Mouse (Mus musculus) heart, embryonic 16.5 days (tissue): Measurements from ENCODE around the gene Tmem121b. TPM values are rescaled to one million over a fixed set of nuclear protein-coding genes. Genes with fewer than 3 reads are reported as not detected.

Experiments
- ATAC-seq: fragments of 200-750 bp; cut with Nextera tagmentation; replicated peaks from 2 replicates; pipeline ENCODE4 v1.8.0; 2017; ENCODE audit warnings: moderate number of reproducible peaks; ENCODE audit not compliant: insufficient read depth, low FRiP score; ENCODE audit errors: extremely low read depth
- H3K27ac ChIP-seq: fragments of 300-500 bp; sonication (generic); 2 replicates; pipeline ENCODE4 v1.5.1; 2014; ENCODE audit warnings: mild to moderate bottlenecking, low read length, control low read depth, moderate library complexity
- H3K27me3 ChIP-seq: fragments of 300-500 bp; sonication (generic); 2 replicates; pipeline ENCODE4 v1.6.1; 2014; ENCODE audit warnings: low read length, mixed read lengths; ENCODE audit not compliant: control insufficient read depth, insufficient read depth
- H3K36me3 ChIP-seq: fragments of 300-500 bp; sonication (generic); 2 replicates; pipeline ENCODE4 v1.6.1; 2014; ENCODE audit not compliant: control insufficient read depth, insufficient read depth
- H3K4me1 ChIP-seq: fragments of 300-500 bp; sonication (generic); 2 replicates; pipeline ENCODE4 v1.6.1; 2014; ENCODE audit warnings: low read length, mixed read lengths; ENCODE audit not compliant: control insufficient read depth, insufficient read depth
- H3K4me2 ChIP-seq: fragments of 300-500 bp; sonication (generic); 2 replicates; pipeline ENCODE4 v1.6.1; 2014; ENCODE audit warnings: low read depth, mild to moderate bottlenecking, control low read depth, low read length
- H3K4me3 ChIP-seq: fragments of 300-500 bp; sonication (generic); 2 replicates; pipeline ENCODE4 v1.5.1; 2014; ENCODE audit warnings: mild to moderate bottlenecking, control low read depth, low read length
- H3K9ac ChIP-seq: fragments of 300-500 bp; sonication (generic); 2 replicates; pipeline ENCODE4 v1.6.1; 2014; ENCODE audit warnings: low read length, control low read depth
- H3K9me3 ChIP-seq: fragments of 300-500 bp; sonication (generic); replicated peaks from 2 replicates; pipeline ENCODE4 v1.6.1; 2016; ENCODE audit warnings: low read length; ENCODE audit not compliant: control insufficient read depth
- WGBS: fragments of 180-500 bp; shearing (Covaris S2); extraction: QIAGEN DNeasy Blood & Tissue Kit; methylation state at CpG from one replicate; pipeline ENCODE4 v1.1.7; 2014; 5-methylcytosine and 5-hydroxymethylcytosine counted together
- polyA plus RNA-seq: library from polyadenylated mRNA; unstranded; fragments of >200 nt; fragmentation: Nextera tagmentation; extraction: Ambion mirVana; gene quantifications from 2 replicates; pipeline ENCODE4 v1.2.1, GENCODE M21; 2015

Tmem121b gene
- polyA plus RNA-seq, 1 experiment from 2014 or later: 0.07 TPM

DNA sequence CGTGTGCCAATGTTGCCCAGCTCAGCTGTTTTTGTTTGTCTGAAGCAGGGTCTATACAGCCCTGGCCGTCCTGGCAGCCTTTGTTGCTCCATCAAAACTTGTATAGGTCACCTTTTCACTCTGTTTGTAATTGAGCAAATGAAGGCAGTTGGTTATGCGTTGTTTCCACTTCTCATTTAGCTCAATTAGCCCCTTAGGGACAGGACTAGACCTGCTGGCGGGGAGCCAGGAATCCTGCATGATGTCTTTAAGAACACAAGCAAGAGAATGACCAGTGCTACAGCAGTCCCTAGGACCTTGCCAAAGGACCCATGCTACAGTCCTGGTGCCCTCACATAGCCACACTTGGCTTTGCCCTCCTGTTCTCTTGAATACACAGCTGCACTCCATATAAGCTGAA is 11.9 kb upstream of the Tmem121b start:
- peaks cover 4% of the 10 kb centered on the region for H3K36me3 ChIP-seq
- H3K4me1 ChIP-seq: no peaks in the 10 kb centered on the region
- WGBS: 70% methylated on average over 4 of the region's 4 CpGs
- H3K4me3 ChIP-seq: no peak overlapping the region
- no peak overlapping the region for H3K27ac ChIP-seq
- ATAC-seq: no peak
- no peaks in the 10 kb centered on the region for H3K27me3 ChIP-seq
- peaks cover 2% of the 10 kb centered on the region for H3K9me3 ChIP-seq
- no peak overlapping the region for H3K9ac ChIP-seq
- no peak overlapping the region for H3K4me2 ChIP-seq

GRCm38 (mm10) chr6:120504051-120504450 is 10.4 kb upstream of the Tmem121b start:
- no peak for ATAC-seq
- 63% methylated on average over 3 of the region's 3 CpGs for WGBS
- H3K4me3 ChIP-seq: no peak overlapping the region

DNA sequence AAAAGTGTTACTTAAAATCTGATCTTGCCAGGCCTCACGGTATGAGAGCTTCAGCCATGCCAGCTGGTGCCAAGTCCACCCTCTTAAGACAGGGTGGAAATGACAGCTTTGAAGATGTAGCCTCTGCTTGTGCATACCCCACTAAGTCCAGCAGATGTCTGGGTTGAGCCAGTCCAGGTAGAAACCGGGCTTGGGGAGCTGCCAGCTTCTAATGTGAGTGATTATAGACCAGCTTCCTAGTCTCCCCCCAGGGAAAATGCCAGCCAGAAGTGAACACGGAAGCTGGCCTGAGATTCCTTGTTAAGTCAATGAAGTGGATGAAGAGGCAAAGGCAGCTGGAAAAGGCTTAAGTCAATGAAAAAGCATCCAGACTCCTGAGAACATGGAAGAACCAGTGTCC is 2.9 kb upstream of the Tmem121b start:
- H3K27ac ChIP-seq: no peak overlapping the region
- peaks cover 30% of the 10 kb centered on the region for H3K27me3 ChIP-seq
- H3K36me3 ChIP-seq: no peaks in the 10 kb centered on the region
- H3K4me2 ChIP-seq: no peak overlapping the region
- WGBS: 47% methylated on average over 3 of the region's 3 CpGs
- H3K4me1 ChIP-seq: peaks cover 18% of the 10 kb centered on the region
- H3K4me3 ChIP-seq: no peak overlapping the region
- ATAC-seq: no peak
- H3K9ac ChIP-seq: no peak overlapping the region
- peaks cover 5% of the 10 kb centered on the region for H3K9me3 ChIP-seq

More at GRCm38 (mm10) chr6:120504051-120504450, 10.4 kb upstream of the Tmem121b start:
- H3K27me3 ChIP-seq: no peaks in the 10 kb centered on the region
- H3K36me3 ChIP-seq: no peaks in the 10 kb centered on the region
- no peaks in the 10 kb centered on the region for H3K4me1 ChIP-seq
- no peak overlapping the region for H3K4me2 ChIP-seq
- no peak overlapping the region for H3K9ac ChIP-seq
- peaks cover 5% of the 10 kb centered on the region for H3K9me3 ChIP-seq
- H3K27ac ChIP-seq: no peak overlapping the region

- Histone ChIP-seq H3K9ac (peak overlapping the region; percentile 68; the same call in 1 of the 2 replicates), H3K36me3 (no peaks in the 10 kb centered on the region), H3K27me3 (peaks cover 37% of the 10 kb centered on the region), H3K4me1 (peaks cover 18% of the 10 kb centered on the region), H3K27ac (no peak overlapping the region), H3K4me3 (peak overlapping the region; percentile 74), H3K4me2 (peak overlapping the region; percentile 100), H3K9me3 (no peaks in the 10 kb centered on the region)
- ATAC-seq: 0 out of 2 replicates have a peak, but pooled peaks have one; percentile 23
- 1% methylated on average over 91 of the region's 95 CpGs for WGBS
Measured at GRCm38 (mm10) chr6:120492499-120493373, 871 bp downstream of the Tmem121b start.

GRCm38 (mm10) chr6:120491862-120492498 is 1.6 kb downstream of the Tmem121b start:
- H3K9me3 ChIP-seq: no peaks in the 10 kb centered on the region
- no peak overlapping the region for H3K27ac ChIP-seq
- H3K4me2 ChIP-seq: peak overlapping the region; percentile 100
- no peak overlapping the region for H3K9ac ChIP-seq
- H3K4me1 ChIP-seq: peaks cover 18% of the 10 kb centered on the region
- H3K4me3 ChIP-seq: peak overlapping the region; percentile 74
- 8% methylated on average over 22 of the region's 22 CpGs for WGBS
- H3K36me3 ChIP-seq: no peaks in the 10 kb centered on the region
- ATAC-seq: no peak
- H3K27me3 ChIP-seq: peaks cover 37% of the 10 kb centered on the region

DNA sequence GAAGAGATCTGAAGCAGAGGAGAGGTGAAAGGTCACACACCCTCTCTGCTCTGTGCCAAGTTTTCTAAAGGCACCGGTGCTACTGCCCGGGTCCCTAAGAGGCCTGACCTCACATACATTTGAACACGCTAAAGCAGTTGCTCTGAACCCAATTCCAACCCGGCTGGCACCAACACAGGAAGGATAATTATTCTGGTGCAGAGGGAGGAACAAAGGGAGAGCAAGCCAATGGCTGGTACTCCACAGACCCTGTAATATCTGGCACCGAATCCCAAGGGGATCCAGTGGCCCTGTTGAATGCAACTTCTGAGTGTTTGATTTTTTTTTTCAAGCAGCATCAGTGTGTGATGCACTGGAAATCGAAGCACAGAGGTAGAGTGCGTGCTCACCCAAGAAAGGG is 2.5 kb downstream of the Tmem121b start:
- Histone ChIP-seq H3K4me1 (peaks cover 19% of the 10 kb centered on the region), H3K27me3 (peaks cover 37% of the 10 kb centered on the region), H3K27ac (no peak overlapping the region), H3K4me3 (no peak overlapping the region), H3K4me2 (no peak overlapping the region), H3K9me3 (no peaks in the 10 kb centered on the region), H3K9ac (no peak overlapping the region), H3K36me3 (no peaks in the 10 kb centered on the region)
- ATAC-seq: no peak
- WGBS: 59% methylated on average over 7 of the region's 7 CpGs

DNA sequence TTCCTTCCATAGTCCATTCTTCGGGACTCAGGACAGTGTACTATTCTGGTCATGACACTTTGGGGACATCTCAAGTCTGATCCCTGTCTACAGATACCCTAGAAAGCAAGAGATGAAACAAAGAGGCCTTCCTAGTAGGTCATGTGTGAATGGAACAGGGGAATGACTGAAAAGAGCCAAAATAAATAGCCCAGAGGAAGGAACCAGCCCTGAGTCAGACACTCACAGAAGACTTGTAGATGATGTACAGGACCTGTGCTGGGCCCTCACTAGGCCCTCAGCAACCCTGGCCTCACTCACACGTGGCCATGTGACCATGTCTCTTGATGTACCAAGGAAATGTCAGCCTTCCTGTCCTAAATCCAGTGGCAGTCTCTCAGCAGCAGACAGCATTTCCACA is 4.1 kb downstream of the Tmem121b start:
- Histone ChIP-seq H3K4me1 (peaks cover 33% of the 10 kb centered on the region), H3K27me3 (peaks cover 30% of the 10 kb centered on the region), H3K9ac (no peak overlapping the region), H3K27ac (no peak overlapping the region), H3K36me3 (no peaks in the 10 kb centered on the region), H3K4me2 (no peak overlapping the region), H3K9me3 (no peaks in the 10 kb centered on the region), H3K4me3 (no peak overlapping the region)
- WGBS: 55% methylated on average over 2 of the region's 2 CpGs
- ATAC-seq: no peak

DNA sequence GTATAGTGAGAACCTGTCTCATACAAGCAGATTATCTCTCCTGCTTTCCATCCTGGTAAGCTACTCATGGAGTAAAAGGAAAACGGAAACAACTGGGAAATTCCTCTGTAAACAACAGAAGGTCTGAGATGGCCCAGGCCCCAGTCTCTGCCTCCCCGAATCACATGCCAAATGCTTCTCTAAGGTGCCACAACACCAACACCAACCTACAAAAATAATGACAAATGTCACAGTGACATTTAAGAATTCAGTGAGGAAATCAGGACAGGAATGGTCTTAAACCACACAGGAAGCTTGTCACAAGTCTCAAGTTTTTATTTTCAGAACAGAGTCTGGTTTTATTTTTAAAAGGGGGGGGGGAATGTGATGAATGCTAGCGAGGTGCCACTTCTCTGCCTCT is 5.0 kb downstream of the Tmem121b start:
- H3K27me3 ChIP-seq: peaks cover 26% of the 10 kb centered on the region
- 44% methylated on average over 3 of the region's 3 CpGs for WGBS
- H3K4me2 ChIP-seq: no peak overlapping the region

GRCm38 (mm10) chr6:120486051-120486510 is 7.5 kb downstream of the Tmem121b start:
- H3K27ac ChIP-seq: no peak overlapping the region
- 48% methylated on average over 8 of the region's 8 CpGs for WGBS
- ATAC-seq: no peak

More for the DNA sequence above, 5.0 kb downstream of the Tmem121b start:
- Histone ChIP-seq H3K9me3 (no peaks in the 10 kb centered on the region), H3K4me1 (peaks cover 33% of the 10 kb centered on the region), H3K4me3 (no peak overlapping the region), H3K27ac (no peak overlapping the region), H3K9ac (no peak overlapping the region), H3K36me3 (no peaks in the 10 kb centered on the region)
- no peak for ATAC-seq

More at GRCm38 (mm10) chr6:120486051-120486510, 7.5 kb downstream of the Tmem121b start:
- peaks cover 4% of the 10 kb centered on the region; the same call in 1 of the 2 replicates for H3K27me3 ChIP-seq
- H3K4me2 ChIP-seq: no peak overlapping the region
- H3K36me3 ChIP-seq: 0 out of 2 replicates have a peak, but pooled peaks cover 2% of the 10 kb centered on the region
- H3K9ac ChIP-seq: no peak overlapping the region
- peaks cover 22% of the 10 kb centered on the region for H3K4me1 ChIP-seq
- H3K4me3 ChIP-seq: no peak overlapping the region
- H3K9me3 ChIP-seq: no peaks in the 10 kb centered on the region
